Mouse (Mus musculus): ENCODE measurements around the gene Duxbl2.
"Not testable (repeated sequence)": the region's sequence is repeated elsewhere in the genome, so short reads cannot be mapped to it uniquely, and the experiment has no call there.

Gene Duxbl2

DNA sequence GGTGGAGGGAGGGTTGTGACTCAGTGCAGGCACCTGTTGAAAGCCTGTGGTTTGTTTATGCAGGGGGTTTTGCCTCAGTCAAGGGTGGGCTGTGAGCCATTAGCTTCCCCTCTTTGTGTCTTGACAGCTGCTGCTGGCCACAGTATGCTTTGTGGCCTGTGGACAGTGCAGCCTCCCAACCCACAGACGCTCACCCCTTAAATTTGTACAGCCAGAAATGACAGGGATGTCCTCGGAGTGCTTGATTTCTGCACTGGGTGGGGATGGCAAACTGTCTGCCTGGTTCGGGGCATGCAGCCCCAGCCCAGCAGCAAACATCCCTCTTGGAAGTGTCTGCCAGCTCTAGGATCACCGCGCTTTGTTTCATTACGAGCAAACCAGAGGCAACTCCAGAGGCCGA is at the start of gene Duxbl2:
TSS of gene Duxbl2 (plus strand) at position 200 of the 400 bp plus-strand sequence.
- not testable (repeated sequence) for TF ChIP-seq GATA4 (IDR thresholded peaks at IDR 0.05; ENCODE audit: insufficient replicate concordance, low read length)

DNA sequence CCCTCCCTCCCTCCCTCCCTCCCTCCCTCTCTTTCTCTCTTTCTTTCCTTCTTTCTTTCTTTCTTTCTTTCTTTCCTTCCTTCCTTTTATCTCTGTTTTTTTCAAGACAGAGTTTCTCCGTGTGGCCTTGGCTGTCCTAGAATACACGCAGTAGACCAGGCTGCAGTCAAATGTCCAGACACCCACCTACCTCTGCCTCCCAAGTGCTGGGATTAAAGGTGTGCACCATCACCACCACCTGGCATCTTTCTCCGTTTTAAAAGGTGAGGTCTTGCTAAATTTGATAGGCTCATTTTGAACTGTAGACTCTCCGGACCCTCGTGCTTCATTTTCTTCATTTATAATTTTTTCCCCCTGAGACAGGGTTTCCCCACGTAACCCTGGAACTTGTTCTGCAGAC is 36.9 kb upstream of the Duxbl2 start, which contains the start of gene Cphx2:
TSS of gene Cphx2 (plus strand) at position 301 of the 400 bp plus-strand sequence.
- TF ChIP-seq GATA4 (IDR thresholded peaks at IDR 0.05; ENCODE audit: insufficient replicate concordance, low read length), result not testable (repeated sequence)

- not testable (repeated sequence) for TF ChIP-seq GATA4 (IDR thresholded peaks at IDR 0.05; ENCODE audit: insufficient replicate concordance, low read length)
These were observed 36.2 kb upstream of the Duxbl2 start, which contains the start of gene Cphx3 for GRCm38 (mm10) chr14:26081997-26082396. Cphx3 (plus strand) TSS chr14:26082297.

Data from liver, adult (tissue).